Mouse (Mus musculus): Measurements from ENCODE around the gene Atp6v0e. TPM values are rescaled to one million over a fixed set of nuclear protein-coding genes. Genes with fewer than 3 reads are reported as not detected.

The Atp6v0e gene
- total and polyA plus RNA-seq, 3 experiments, result 190 to 422 (median 226) TPM

GRCm38 (mm10) chr17:26689810-26690209 is 26.8 kb downstream of the Atp6v0e start:
- peaks cover 2 to 59% of the 10 kb centered on the region in 2 experiments; a peak in 3 of 4 replicates for H3K4me1 ChIP-seq (ENCODE audit: control insufficient read depth in 1 of 2, insufficient read depth in 2 of 2)
- no peak overlapping the region for H3K4me3 ChIP-seq (replicated peaks in 1 of 3; ENCODE audit: low read depth in 2 of 3, low read length in 2 of 3, poor library complexity in 1 of 3)
- H3K4me2 ChIP-seq (ENCODE audit: insufficient read depth, low read depth, poor library complexity, severe bottlenecking), result no peak overlapping the region
- H3K36me3 ChIP-seq (replicated peaks in 1 of 2; ENCODE audit: control insufficient read depth in 1 of 2, insufficient read depth in 1 of 2, low read length in 1 of 2), result peaks cover 16 to 67% of the 10 kb centered on the region in 2 experiments
- H3K27ac ChIP-seq (ENCODE audit: insufficient read depth, low read depth), result no peak overlapping the region
- TF ChIP-seq IRF4 (IDR thresholded peaks at IDR 0.05; ENCODE audit: low read depth, low read length), result no peak
- TF ChIP-seq JUND (conservative IDR thresholded peaks at IDR 0.05; ENCODE audit: low read depth, low read length), result no peak
- no peak for TF ChIP-seq KAT2A (IDR thresholded peaks at IDR 0.05; ENCODE audit: insufficient replicate concordance, low read length)
- no peak for TF ChIP-seq CHD1 (IDR thresholded peaks at IDR 0.05; ENCODE audit: low read depth, low read length)
- no peak for TF ChIP-seq POLR2AphosphoS2 (IDR thresholded peaks at IDR 0.05; ENCODE audit: low read depth, low read length)
- no peak for TF ChIP-seq RAD21 (IDR thresholded peaks at IDR 0.05; ENCODE audit: low read depth, low read length)
- TF ChIP-seq PAX5 (IDR thresholded peaks at IDR 0.05; ENCODE audit: low read length), result no peak
- in situ Hi-C loops (cut with MboI; ENCODE audit: low pct_ligation_motif_present, low pct_unique_long_range_greater_than_20kb, low sequenced_read_pairs) (no loop called here), dilution Hi-C loops (cut with MboI; ENCODE audit: extremely low pct_ligation_motif_present, extremely low pct_unique_long_range_greater_than_20kb, low sequenced_read_pairs) (no loop called here)
- no peak for DNase-seq (ENCODE audit: extremely low read depth)
- H3K9ac ChIP-seq (ENCODE audit: insufficient read depth, low read depth), result no peak overlapping the region
- H3K9me3 ChIP-seq (replicated peaks; ENCODE audit: low read length), result no peaks in the 10 kb centered on the region
- H3K79me2 ChIP-seq (replicated peaks; ENCODE audit: control insufficient read depth, extremely low read depth, insufficient read depth, poor library complexity, severe bottlenecking), result peaks cover 15% of the 10 kb centered on the region
- no peaks in the 10 kb centered on the region for H3K27me3 ChIP-seq (replicated peaks)

GRCm38 (mm10) chr17:26690236-26690635 is 27.2 kb downstream of the Atp6v0e start:
- Histone ChIP-seq H3K9me3 (replicated peaks; ENCODE audit: low read length) (no peaks in the 10 kb centered on the region), H3K79me2 (replicated peaks; ENCODE audit: control insufficient read depth, extremely low read depth, insufficient read depth, poor library complexity, severe bottlenecking) (peaks cover 15% of the 10 kb centered on the region), H3K4me1 (ENCODE audit: control insufficient read depth in 1 of 2, insufficient read depth in 2 of 2) (peaks cover 2 to 54% of the 10 kb centered on the region in 2 experiments; a peak in 3 of 4 replicates), H3K4me3 (replicated peaks in 1 of 3; ENCODE audit: low read depth in 2 of 3, low read length in 2 of 3, poor library complexity in 1 of 3) (no peak overlapping the region), H3K9ac (ENCODE audit: insufficient read depth, low read depth) (no peak overlapping the region), H3K4me2 (ENCODE audit: insufficient read depth, low read depth, poor library complexity, severe bottlenecking) (no peak overlapping the region), H3K36me3 (replicated peaks in 1 of 2; ENCODE audit: control insufficient read depth in 1 of 2, insufficient read depth in 1 of 2, low read length in 1 of 2) (peaks cover 17 to 68% of the 10 kb centered on the region in 2 experiments), H3K27ac (ENCODE audit: insufficient read depth, low read depth) (no peak overlapping the region), H3K27me3 (replicated peaks) (no peaks in the 10 kb centered on the region)
- dilution Hi-C loops (cut with MboI; ENCODE audit: extremely low pct_ligation_motif_present, extremely low pct_unique_long_range_greater_than_20kb, low sequenced_read_pairs), result no loop called here
- TF ChIP-seq HCFC1 (IDR thresholded peaks at IDR 0.05; ENCODE audit: low read depth, low read length) (no peak), NRF1 (IDR thresholded peaks at IDR 0.05; ENCODE audit: low read depth, low read length) (no peak), SIN3A (IDR thresholded peaks at IDR 0.05; ENCODE audit: low read length) (no peak), ZNF384 (IDR thresholded peaks at IDR 0.05; ENCODE audit: low read depth, low read length) (no peak), KAT2A (IDR thresholded peaks at IDR 0.05; ENCODE audit: insufficient replicate concordance, low read length) (no peak), POLR2A (IDR thresholded peaks at IDR 0.05; ENCODE audit: low read depth, low read length) (no peak), NELFE (IDR thresholded peaks at IDR 0.05; ENCODE audit: low read depth, low read length) (no peak)
- in situ Hi-C loops (cut with MboI; ENCODE audit: low pct_ligation_motif_present, low pct_unique_long_range_greater_than_20kb, low sequenced_read_pairs), result no loop called here
- DNase-seq (ENCODE audit: extremely low read depth), result no peak

DNA sequence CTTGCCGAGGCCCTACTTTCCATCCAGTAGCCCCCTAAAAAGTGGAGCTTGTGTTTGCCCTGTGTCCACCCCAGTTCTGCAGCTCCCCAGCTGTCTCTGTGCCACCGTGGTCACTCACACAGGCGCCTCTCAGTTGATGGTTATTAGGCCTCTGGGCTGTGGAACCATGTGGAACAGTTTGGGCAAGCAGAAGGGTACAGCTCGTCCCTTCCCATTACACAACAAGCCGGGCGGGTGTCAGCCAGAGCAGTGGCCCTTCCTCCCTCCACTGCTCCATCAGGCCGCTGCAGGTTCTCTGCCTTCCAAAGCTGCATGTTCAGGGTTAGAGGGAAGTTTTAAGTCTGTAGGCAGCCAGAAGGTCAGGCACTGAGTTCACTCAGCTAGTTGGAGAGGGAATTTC is 28.1 kb downstream of the Atp6v0e start:
- H3K4me3 ChIP-seq (replicated peaks in 1 of 3; ENCODE audit: low read depth in 2 of 3, low read length in 2 of 3, poor library complexity in 1 of 3), result no peak overlapping the region
- in situ Hi-C loops (cut with MboI; ENCODE audit: low pct_ligation_motif_present, low pct_unique_long_range_greater_than_20kb, low sequenced_read_pairs), result no loop called here
- dilution Hi-C loops (cut with MboI; ENCODE audit: extremely low pct_ligation_motif_present, extremely low pct_unique_long_range_greater_than_20kb, low sequenced_read_pairs), result no loop called here
- DNase-seq (ENCODE audit: extremely low read depth), result no peak
- no peaks in the 10 kb centered on the region for H3K9me3 ChIP-seq (replicated peaks; ENCODE audit: low read length)
- no peak overlapping the region for H3K4me2 ChIP-seq (ENCODE audit: insufficient read depth, low read depth, poor library complexity, severe bottlenecking)
- peaks cover 15% of the 10 kb centered on the region for H3K79me2 ChIP-seq (replicated peaks; ENCODE audit: control insufficient read depth, extremely low read depth, insufficient read depth, poor library complexity, severe bottlenecking)
- no peak overlapping the region for H3K9ac ChIP-seq (ENCODE audit: insufficient read depth, low read depth)
- no peak overlapping the region for H3K27ac ChIP-seq (ENCODE audit: insufficient read depth, low read depth)
- no peak for TF ChIP-seq UBTF (IDR thresholded peaks at IDR 0.05; ENCODE audit: low read depth, low read length)
- TF ChIP-seq PAX5 (IDR thresholded peaks at IDR 0.05; ENCODE audit: low read length), result no peak
- no peak for TF ChIP-seq KAT2A (IDR thresholded peaks at IDR 0.05; ENCODE audit: insufficient replicate concordance, low read length)
- TF ChIP-seq TCF12 (IDR thresholded peaks at IDR 0.05; ENCODE audit: low read depth, low read length), result no peak
- TF ChIP-seq ETS1 (conservative IDR thresholded peaks at IDR 0.05; ENCODE audit: low read depth, low read length), result no peak
- TF ChIP-seq CHD1 (IDR thresholded peaks at IDR 0.05; ENCODE audit: low read depth, low read length), result no peak
- TF ChIP-seq RCOR1 (conservative IDR thresholded peaks at IDR 0.05; ENCODE audit: low read depth, low read length), result no peak
- TF ChIP-seq MAFK (IDR thresholded peaks at IDR 0.05; ENCODE audit: insufficient replicate concordance, low read length), result no peak
- TF ChIP-seq RAD21 (IDR thresholded peaks at IDR 0.05; ENCODE audit: low read depth, low read length), result no peak
- no peak for TF ChIP-seq USF1 (IDR thresholded peaks at IDR 0.05; ENCODE audit: low read depth, low read length)
- no peak for TF ChIP-seq TBP (conservative IDR thresholded peaks at IDR 0.05; ENCODE audit: low read depth, low read length)
- no peak for TF ChIP-seq ZMIZ1 (IDR thresholded peaks at IDR 0.05; ENCODE audit: low read depth, low read length)
- no peak for TF ChIP-seq CTCF (conservative IDR thresholded peaks at IDR 0.05 in 1 of 2, IDR thresholded peaks at IDR 0.05 in 1 of 2; ENCODE audit: low read depth in 2 of 2, low read length in 2 of 2)
- no peak for TF ChIP-seq MYC (IDR thresholded peaks at IDR 0.05; ENCODE audit: low read depth, low read length)
- TF ChIP-seq USF2 (conservative IDR thresholded peaks at IDR 0.05; ENCODE audit: low read depth, low read length), result no peak
- no peak for TF ChIP-seq MEF2A (IDR thresholded peaks at IDR 0.05; ENCODE audit: borderline replicate concordance, low read depth, low read length)
- TF ChIP-seq MXI1 (IDR thresholded peaks at IDR 0.05; ENCODE audit: low read depth, low read length), result no peak
- no peak for TF ChIP-seq IRF4 (IDR thresholded peaks at IDR 0.05; ENCODE audit: low read depth, low read length)
- H3K4me1 ChIP-seq (ENCODE audit: control insufficient read depth in 1 of 2, insufficient read depth in 2 of 2), result peaks cover 0 to 47% of the 10 kb centered on the region in 2 experiments; a peak in 3 of 4 replicates
- H3K36me3 ChIP-seq (replicated peaks in 1 of 2; ENCODE audit: control insufficient read depth in 1 of 2, insufficient read depth in 1 of 2, low read length in 1 of 2), result peaks cover 22 to 71% of the 10 kb centered on the region in 2 experiments
- no peaks in the 10 kb centered on the region for H3K27me3 ChIP-seq (replicated peaks)
